Mouse (Mus musculus): ENCODE results near the gene Shmt2.

The Shmt2 gene

DNA sequence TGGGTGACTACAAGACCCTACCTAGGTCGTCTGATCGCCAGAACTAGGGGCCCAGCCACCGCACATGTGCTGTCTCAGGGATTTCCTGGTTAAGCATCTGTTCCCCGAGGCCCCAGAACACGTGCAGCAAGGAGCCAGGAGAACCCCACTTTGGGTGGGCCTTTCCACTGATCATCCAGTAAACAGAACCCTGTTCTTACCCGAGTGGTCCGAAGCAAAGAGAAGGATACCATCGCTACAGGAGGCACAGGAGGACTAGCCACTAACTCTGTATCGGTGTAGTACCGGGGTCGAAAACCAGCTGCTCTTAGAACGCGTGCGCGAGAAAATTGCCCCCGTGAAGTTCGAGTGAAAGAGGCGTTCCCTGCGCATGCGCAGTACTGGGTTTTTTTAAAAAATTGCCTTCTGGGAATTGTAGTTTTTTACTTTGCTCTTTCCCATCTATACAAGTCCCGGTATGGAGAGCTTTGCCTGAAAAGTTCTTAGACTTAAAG lies at the start of gene Shmt2:
TSS of gene Shmt2 (minus strand) at position 357 of the 494 bp plus-strand sequence.
- DNase-seq (ENCODE audit: low spot score): peak; percentile 88

DNA sequence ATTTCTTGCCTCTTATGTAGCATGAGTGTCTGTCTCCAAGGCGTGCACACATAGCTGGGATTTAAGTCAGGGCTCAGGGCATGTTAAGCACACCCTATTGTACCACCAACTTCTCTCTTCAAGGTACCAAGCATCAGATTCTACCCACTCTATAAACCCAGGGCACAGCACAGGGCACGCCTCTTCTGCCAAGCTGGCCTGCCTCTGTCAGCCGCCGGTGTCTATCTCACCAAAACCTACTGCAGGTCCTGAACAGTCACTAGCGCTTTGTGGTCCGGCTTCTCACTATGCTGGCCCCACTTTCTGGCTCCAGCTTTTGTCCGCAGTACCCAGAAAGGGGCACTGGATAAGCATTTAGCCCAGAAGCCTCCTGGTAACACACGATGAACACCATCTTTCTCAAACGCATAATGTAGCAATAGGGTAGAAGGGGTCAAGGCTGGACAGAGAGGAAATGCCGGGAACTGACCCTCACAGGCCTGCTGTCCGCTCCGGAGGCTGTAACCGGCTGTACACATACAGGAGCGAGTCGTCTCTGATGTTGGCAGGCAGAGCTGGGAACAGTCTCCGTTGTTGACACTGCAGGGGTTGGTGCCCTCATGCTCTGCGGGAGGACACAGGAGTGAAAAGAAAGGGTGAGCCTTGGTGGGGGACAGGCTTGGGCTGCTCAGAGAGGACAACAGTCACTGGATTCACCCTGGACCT lies 48.8 kb upstream of the Shmt2 start:
- no peak for DNase-seq (ENCODE audit: low spot score)

GRCm38 (mm10) chr10:127570384-127570783 lies 48.1 kb upstream of the Shmt2 start:
- no peak for DNase-seq (ENCODE audit: low spot score)

DNA sequence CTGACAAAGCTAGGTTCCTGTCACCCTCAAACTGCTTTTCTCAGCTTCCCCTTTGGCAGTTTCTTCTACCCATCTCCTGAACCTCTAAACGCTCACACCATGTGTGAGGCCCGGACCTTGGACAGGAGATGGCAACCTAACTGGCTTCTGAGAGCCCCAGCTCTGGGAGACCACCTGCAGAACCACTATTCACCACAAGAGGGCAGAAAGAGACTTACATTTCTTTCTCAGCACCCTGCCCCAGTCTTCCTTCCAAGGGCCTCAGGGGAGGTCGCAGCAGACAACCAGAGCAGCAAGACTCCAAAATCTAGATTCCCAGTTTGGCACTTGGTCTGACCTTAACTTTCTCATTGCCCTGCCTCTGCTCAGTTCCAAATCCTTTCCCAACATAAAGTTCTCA lies 47.2 kb upstream of the Shmt2 start:
- DNase-seq (ENCODE audit: low spot score): peak; percentile 87

- no peak for DNase-seq (ENCODE audit: low spot score)
Measured at GRCm38 (mm10) chr10:127566553-127567326, 44.5 kb upstream of the Shmt2 start.

GRCm38 (mm10) chr10:127564301-127564700 lies 42.1 kb upstream of the Shmt2 start:
- DNase-seq (ENCODE audit: low spot score): peak; percentile 28

DNA sequence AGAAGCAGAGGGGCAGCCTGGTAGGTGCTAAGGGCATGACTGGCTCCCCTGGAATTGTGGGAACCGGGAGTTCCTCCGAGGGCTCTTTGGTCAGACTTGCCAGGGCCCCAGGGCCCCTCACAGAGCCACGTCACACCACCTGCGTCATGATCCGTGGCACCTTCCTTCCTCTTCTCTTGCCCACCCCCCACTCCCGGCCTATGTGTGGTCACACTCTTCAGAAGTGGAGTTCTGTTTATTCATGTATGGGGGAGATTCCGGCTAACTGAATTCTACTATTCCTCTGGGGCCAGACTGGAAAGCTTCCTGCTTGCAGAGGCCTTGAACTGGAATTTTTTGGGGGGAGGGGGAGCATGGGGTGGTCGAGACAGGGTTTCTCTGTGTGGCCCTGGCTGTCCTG lies 41.6 kb upstream of the Shmt2 start:
- no peak for DNase-seq (ENCODE audit: low spot score)

DNA sequence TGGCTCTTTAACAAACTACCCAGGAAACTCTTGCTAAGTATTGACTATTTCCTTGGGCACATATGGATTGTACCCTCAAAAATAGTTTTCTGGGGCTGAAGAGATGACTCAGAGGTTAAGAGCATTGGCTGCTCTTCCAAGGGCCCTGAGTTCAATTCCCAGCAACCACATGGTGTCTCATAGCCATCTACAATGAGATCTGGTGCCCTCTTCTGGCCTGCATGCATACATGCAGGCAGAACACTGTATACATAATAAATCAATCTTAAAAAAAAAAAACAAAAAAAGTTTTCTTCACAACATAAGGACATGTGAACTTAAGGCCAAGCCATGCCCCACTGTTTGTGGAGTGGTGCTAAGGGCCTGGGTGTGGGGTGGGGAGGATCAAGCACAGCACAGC lies 38.9 kb upstream of the Shmt2 start:
- no peak for DNase-seq (ENCODE audit: low spot score)

DNA sequence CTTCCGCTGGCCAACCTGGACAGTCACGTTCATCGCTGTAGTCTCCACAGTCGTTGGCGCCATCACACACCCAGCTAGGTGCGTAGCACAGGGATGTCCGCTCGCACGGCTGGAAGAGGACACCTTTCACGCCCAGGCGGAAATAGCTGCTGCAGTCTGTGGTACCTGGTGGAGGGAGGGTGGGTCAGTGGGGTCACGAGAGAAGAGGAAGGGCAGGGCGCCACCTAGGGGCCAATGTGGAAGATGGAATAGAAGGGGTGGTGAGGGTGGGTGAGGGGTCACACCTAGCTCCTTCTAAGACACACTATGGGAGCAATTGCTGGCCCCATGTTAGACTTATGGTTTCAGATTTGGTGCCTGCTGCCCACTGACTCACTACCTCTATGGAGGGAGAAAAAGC lies 35.2 kb upstream of the Shmt2 start:
- DNase-seq (ENCODE audit: low spot score): no peak

GRCm38 (mm10) chr10:127555703-127556102 lies 33.5 kb upstream of the Shmt2 start:
- peak; percentile 48 for DNase-seq (ENCODE audit: low spot score)

DNA sequence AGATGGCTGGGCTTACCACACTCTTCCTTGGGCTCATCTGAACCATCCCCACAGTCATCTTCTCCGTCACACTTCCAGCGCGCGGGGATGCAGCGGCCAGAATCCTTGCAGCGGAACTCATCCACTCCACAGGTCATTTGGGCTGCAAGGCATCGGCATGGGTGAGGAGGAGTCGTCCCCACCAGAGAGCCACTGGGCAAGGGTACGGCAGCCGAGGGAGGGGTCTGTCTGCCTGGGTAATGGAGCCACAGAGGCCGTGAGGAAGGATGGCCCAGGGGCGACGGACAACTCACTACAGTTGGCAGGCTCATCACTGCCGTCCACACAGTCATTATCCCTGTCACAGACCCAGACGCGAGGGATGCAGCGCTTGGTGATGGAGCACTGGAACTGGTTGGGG lies 27.6 kb upstream of the Shmt2 start:
- no peak for DNase-seq (ENCODE audit: low spot score)

GRCm38 (mm10) chr10:127548236-127548635 lies 26.0 kb upstream of the Shmt2 start:
- no peak for DNase-seq (ENCODE audit: low spot score)

DNA sequence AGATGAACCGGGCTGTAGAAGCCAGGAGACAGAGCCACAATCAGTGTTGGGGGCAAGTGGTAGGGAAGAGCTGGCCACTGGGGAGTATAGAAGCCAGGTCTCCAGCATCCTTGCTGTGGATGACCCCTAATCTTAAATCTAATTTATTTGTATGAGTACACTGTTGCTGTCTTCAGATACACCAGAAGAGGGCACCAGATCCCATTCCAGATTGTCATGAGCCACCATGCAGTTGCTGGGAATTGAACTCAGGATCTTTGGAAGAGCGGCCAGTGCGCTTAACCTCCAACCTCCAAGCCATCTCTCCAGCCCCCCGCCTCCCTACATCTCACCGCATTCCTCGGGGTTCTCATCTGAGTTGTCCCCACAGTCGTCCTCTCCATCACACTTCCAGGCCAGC lies 24.3 kb upstream of the Shmt2 start:
- no peak for DNase-seq (ENCODE audit: low spot score)

GRCm38 (mm10) chr10:127544375-127544774 lies 22.1 kb upstream of the Shmt2 start:
- no peak for DNase-seq (ENCODE audit: low spot score)

DNA sequence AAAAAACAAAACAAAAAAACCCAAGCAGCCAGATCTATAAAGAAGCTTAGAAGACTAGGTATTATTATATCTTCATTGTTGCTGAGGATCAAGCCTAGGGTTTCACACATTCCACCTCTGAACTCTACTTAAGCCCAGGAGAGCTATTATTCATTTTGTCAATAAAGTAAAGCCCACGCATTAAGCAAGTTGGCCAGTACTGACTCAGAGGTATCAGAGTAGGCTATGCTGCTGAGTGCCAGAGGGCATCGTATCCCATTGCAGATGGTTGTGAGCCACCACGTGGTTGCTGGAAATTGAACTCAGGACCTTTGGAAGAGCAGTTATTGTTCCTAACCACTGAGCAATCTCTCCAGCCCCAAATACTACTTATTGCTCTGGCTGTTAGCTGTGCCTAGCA lies 21.7 kb upstream of the Shmt2 start:
- DNase-seq (ENCODE audit: low spot score): no peak

DNA sequence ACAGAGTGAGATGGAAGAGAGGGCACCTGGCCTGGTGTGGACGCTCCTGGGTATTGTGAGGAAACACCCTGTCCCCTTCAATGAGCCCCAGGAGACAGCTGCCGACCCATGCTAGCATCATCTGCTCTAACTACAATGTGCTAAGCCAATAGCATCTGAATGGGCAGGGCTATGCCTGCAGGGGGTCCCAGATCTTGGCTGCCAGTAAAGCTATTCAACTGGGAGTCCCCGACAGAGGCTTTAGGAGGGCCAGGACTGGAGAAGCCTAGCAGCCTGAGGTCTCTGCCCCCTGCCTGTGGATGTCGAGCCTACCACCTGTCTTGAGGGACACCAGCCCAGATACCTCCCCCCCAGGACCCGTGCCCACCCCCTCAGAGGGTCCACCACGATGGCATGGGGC lies 20.5 kb upstream of the Shmt2 start:
- no peak for DNase-seq (ENCODE audit: low spot score)

DNA sequence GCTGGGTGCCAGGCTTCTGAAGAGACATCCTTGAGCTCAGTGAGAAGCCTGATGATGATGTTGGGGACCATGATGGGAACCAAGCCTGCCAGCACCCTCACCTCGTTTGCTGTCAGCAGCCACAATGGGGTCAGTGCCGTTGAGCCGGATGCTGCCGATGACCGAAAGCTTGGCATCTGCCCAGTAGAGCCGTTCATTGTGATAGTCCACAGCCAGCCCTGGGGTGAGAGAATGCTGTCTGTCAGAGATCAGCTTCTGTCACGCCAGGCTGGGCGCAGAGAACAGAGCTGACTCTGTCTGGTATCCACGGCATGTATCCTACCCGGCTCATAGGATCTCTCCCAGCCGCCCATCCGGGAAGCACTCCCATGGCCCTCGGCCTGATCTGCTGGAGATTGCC lies 19.8 kb upstream of the Shmt2 start:
- peak; percentile 74 for DNase-seq (ENCODE audit: low spot score)

GRCm38 (mm10) chr10:127541510-127541909 lies 19.3 kb upstream of the Shmt2 start:
- DNase-seq (ENCODE audit: low spot score): no peak

- DNase-seq (ENCODE audit: low spot score): peak; percentile 88
Measured at GRCm38 (mm10) chr10:127537854-127538583, 15.8 kb upstream of the Shmt2 start.

DNA sequence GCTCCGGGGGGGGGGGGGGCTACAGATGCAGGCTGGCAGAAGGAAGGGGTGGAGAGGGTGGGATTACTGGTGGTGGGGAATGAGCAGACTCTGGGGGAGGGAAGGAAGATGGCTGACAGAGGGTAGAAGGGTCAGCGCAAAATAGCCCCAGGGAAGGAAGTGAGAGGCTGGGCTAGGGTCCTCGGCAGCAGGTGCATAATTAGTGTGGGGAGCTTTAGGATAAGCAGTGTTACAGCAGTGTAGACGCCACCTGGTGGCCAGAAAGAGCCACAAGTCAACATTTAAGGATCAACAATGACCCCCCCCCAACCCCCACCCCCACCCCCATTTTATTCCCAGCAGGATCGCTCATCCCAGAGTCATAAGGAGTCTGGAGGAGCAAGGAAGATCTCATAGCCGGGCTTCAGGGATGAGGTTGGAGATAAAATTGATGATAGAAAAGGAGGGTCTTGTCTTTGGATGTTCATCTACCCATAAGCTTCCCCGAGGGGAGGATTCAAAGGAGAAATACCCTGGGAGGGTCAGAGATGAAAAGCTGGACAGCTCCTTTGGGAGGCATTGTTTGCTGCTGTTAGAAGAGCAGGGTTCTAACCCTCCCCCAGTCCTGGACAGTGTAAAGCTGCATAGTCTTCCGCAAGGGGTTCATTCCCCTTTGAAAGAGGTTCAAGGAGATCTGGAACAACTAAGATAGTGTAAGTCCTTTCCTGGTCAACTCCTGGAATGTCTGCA lies 14.5 kb upstream of the Shmt2 start:
- DNase-seq (ENCODE audit: low spot score): peak; percentile 62

DNA sequence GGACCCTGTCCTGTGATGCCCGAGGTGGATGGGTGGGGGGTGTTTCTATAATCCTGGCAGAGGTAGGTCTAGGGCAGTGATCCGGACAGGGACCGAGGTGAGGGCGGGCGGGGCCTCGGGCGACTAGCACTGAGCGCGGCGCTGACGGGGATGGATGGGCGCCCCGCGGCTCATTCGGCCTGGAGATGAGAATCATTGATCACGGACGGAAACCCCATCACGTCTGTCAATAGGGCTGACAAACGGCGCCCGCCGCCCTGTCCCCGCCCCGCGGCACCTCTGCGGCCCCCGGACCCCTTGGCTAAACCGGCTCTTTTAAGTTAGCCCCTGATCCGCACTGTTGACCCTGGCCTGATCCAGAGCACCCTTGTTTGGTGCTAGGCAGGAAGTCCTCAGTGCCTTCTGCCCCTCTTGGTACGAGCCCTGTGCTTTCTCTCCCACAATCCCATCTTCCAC lies 12.7 kb upstream of the Shmt2 start:
- DNase-seq (ENCODE audit: low spot score): no peak
